Mouse (Mus musculus): ENCODE results near the gene Adamts17. TPM values are rescaled to one million over a fixed set of nuclear protein-coding genes. Genes with fewer than 3 reads are reported as not detected.
A peak's percentile ranks its signal among the peaks of the same experiment; 100 is the strongest.

Gene Adamts17
- polyA plus RNA-seq, 1 experiment from 2014 or later: 5.0 TPM

DNA sequence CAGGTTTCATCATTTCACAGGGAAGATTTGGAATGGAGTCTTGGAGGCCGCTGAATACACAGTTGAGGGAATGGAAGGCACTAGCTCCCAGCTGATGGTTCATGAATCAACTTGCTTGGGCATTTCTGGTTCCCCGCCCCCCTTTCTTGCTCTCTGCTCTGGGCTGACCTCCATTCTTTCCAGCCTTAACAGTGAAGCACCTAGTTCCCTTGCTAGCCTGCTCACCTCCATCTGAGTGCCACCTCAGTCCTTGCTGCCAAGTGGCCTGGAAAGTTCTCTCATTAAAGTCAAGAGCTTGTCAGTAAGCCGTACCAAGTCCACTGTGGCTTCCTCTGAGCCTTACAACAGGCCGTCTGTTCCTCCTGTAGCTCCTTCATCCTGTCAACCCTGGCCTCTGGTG, 52.6 kb downstream of the Adamts17 start:
- H3K36me3 ChIP-seq (replicated peaks; ENCODE audit: control insufficient read depth, insufficient read depth): no peaks in the 10 kb centered on the region
- no peaks in the 10 kb centered on the region for H3K27me3 ChIP-seq (ENCODE audit: control insufficient read depth, insufficient read depth, low read length)
- WGBS: 86% methylated on average over 4 of the region's 4 CpGs
- H3K4me1 ChIP-seq (replicated peaks; ENCODE audit: control insufficient read depth, insufficient read depth, low read length): no peaks in the 10 kb centered on the region
- no peak overlapping the region for H3K4me3 ChIP-seq (replicated peaks; ENCODE audit: low read length)
- H3K9me3 ChIP-seq (ENCODE audit: control insufficient read depth, low read length): peaks cover 6% of the 10 kb centered on the region; the same call in 1 of the 2 replicates
- ATAC-seq (ENCODE audit: low FRiP score) (no peak), DNase-seq (ENCODE audit: low spot score) (no peak)
- H3K27ac ChIP-seq: no peak overlapping the region
- no peak overlapping the region for H3K9ac ChIP-seq
- no peak overlapping the region for H3K4me2 ChIP-seq (replicated peaks)

DNA sequence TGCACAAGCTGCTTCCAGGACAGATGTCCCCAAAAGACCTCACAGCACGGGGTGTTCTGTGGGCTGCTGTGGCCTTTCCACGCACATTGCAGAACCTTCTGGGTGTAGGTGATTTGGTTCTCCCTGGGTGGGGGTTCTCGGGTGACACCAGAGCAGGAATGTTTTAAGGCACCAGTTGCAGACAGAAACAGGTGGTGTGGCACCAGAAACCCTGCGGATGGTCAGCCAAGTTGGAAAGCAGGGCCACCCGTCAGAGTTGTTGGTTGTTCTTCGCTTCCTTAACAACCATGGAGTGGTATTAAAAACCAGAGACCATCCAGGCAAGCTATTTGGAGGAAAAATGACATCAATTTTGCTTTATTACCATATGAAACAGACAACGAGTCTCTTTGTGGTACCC, 62.8 kb downstream of the Adamts17 start:
- Histone ChIP-seq H3K27me3 (ENCODE audit: control insufficient read depth, insufficient read depth, low read length) (no peaks in the 10 kb centered on the region), H3K27ac (no peak overlapping the region), H3K4me3 (replicated peaks; ENCODE audit: low read length) (no peak overlapping the region), H3K9me3 (ENCODE audit: control insufficient read depth, low read length) (no peaks in the 10 kb centered on the region), H3K4me2 (replicated peaks) (no peak overlapping the region), H3K9ac (no peak overlapping the region), H3K4me1 (replicated peaks; ENCODE audit: control insufficient read depth, insufficient read depth, low read length) (no peaks in the 10 kb centered on the region), H3K36me3 (replicated peaks; ENCODE audit: control insufficient read depth, insufficient read depth) (no peaks in the 10 kb centered on the region)
- DNase-seq (ENCODE audit: low spot score): no peak
- WGBS: 75% methylated on average over 7 of the region's 7 CpGs
- ATAC-seq (ENCODE audit: low FRiP score): no peak

DNA sequence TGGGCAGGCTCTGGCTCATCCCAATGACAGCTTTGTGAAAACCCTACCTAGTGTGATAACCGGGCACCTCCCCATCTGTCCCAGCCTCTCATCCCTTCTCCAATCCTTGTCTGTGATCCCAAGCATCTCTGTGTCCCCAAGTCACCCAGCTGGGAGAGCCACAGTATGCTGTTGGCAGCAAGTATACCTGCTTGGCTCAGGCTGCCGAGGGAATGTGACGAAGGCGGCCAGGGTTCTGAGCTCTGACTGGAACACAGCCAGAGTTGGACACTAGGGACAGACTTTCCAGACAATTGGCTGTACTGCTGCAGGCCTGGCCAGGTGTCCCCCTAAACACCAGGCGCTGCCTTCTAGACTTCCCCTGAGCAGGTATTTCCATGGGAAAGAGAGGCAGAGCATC, 63.5 kb downstream of the Adamts17 start:
- Histone ChIP-seq H3K9me3 (ENCODE audit: control insufficient read depth, low read length) (no peaks in the 10 kb centered on the region), H3K4me1 (replicated peaks; ENCODE audit: control insufficient read depth, insufficient read depth, low read length) (no peaks in the 10 kb centered on the region), H3K4me2 (replicated peaks) (no peak overlapping the region), H3K27ac (no peak overlapping the region), H3K4me3 (replicated peaks; ENCODE audit: low read length) (no peak overlapping the region), H3K9ac (no peak overlapping the region), H3K27me3 (ENCODE audit: control insufficient read depth, insufficient read depth, low read length) (no peaks in the 10 kb centered on the region), H3K36me3 (replicated peaks; ENCODE audit: control insufficient read depth, insufficient read depth) (no peaks in the 10 kb centered on the region)
- 73% methylated on average over 5 of the region's 5 CpGs for WGBS
- no peak for ATAC-seq (ENCODE audit: low FRiP score)
- DNase-seq (ENCODE audit: low spot score): no peak

DNA sequence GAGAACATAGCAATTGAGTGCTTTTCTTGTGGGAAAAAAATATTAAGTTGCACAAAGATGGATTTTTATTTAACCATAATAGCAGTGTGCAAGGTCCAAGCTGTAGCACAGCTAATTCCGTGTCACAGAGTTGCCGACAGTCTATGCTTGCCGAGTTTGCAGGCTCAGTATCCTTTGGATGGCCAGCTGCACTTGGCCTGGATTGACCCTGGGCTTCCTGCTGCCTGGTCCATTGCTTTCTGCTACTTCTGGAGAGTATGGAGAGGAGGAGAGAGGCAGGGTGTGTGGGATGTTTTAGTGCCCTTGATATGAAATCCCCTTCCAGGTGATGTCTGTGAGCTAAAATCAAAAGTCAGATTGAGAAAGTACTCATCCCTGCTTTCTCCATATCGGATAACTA, 66.4 kb downstream of the Adamts17 start:
- no peaks in the 10 kb centered on the region for H3K4me1 ChIP-seq (replicated peaks; ENCODE audit: control insufficient read depth, insufficient read depth, low read length)
- ATAC-seq (ENCODE audit: low FRiP score) (no peak), DNase-seq (ENCODE audit: low spot score) (no peak)
- no peak overlapping the region for H3K27ac ChIP-seq
- H3K9ac ChIP-seq: no peak overlapping the region
- H3K9me3 ChIP-seq (ENCODE audit: control insufficient read depth, low read length): no peaks in the 10 kb centered on the region
- H3K4me3 ChIP-seq (replicated peaks; ENCODE audit: low read length): no peak overlapping the region
- H3K36me3 ChIP-seq (replicated peaks; ENCODE audit: control insufficient read depth, insufficient read depth): no peaks in the 10 kb centered on the region
- H3K4me2 ChIP-seq (replicated peaks): no peak overlapping the region
- WGBS: 87% methylated on average over 4 of the region's 4 CpGs
- H3K27me3 ChIP-seq (ENCODE audit: control insufficient read depth, insufficient read depth, low read length): no peaks in the 10 kb centered on the region

DNA sequence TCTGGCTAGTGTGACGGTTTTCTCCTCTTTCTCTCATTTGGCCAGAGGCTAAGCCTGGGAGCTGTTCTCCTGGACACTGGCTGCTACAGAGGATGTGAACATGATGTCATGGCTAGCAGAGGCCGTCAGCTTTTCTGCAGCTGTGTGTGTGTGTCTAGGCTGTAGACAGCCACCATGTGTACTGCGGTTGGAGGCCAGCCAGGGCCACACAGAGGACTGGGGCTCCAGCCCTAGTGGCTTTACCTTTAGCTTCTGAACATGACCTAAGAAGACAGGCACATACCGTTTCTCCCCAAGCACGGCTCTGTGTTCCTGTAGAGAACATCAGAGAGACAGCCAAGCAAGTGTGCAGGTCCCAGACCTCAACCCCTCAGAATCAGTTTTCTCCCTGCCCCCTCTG, 73.3 kb downstream of the Adamts17 start:
- Histone ChIP-seq H3K27ac (no peak overlapping the region), H3K4me2 (replicated peaks) (no peak overlapping the region)

DNA sequence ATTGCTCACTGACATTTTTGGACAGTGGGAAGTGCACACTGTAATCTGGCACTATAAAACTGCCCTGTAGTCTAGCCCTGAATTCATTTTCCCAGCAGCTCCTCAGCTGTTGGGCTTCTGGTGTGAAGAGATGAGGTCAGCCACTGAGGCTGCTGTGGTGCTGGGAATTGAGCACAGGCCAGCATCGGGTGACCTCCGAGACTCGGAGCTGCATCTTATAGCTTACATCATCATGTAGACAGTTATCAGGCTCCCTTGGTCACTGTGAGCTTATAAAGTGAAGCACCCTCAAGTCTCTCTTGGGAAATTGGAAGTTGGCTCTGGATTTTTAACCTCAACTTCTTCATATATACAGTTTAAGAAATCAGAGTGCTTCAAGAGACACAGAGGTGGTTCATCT, 84.1 kb downstream of the Adamts17 start:
- WGBS: 93% methylated on average over 3 of the region's 3 CpGs

More for the DNA sequence above, 73.3 kb downstream of the Adamts17 start:
- DNase-seq (ENCODE audit: low spot score) (no peak), ATAC-seq (ENCODE audit: low FRiP score) (no peak)
- Histone ChIP-seq H3K27me3 (ENCODE audit: control insufficient read depth, insufficient read depth, low read length) (no peaks in the 10 kb centered on the region), H3K4me1 (replicated peaks; ENCODE audit: control insufficient read depth, insufficient read depth, low read length) (no peaks in the 10 kb centered on the region), H3K36me3 (replicated peaks; ENCODE audit: control insufficient read depth, insufficient read depth) (no peaks in the 10 kb centered on the region), H3K9ac (no peak overlapping the region), H3K9me3 (ENCODE audit: control insufficient read depth, low read length) (no peaks in the 10 kb centered on the region), H3K4me3 (replicated peaks; ENCODE audit: low read length) (no peak overlapping the region)
- 60% methylated on average over 5 of the region's 5 CpGs for WGBS

DNA sequence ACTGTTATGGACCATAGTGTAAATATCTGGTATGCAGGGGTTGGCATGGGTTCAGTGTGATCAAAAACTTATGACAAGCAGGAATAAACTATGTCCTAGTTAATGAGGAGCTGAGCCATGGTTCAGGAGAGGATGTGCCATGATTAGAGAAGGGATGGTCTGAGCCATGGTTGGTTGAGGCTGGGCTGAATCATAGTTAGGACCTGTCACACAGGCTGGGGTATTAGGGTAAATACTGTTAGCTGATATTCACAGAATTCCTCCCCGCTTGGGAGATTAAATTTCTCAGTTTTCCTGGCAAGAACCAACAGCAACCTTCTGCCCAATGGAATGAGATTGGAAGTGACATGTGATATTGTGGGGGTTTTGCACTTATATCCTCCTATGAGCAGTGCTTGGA, 84.6 kb downstream of the Adamts17 start:
- no peak for ATAC-seq (ENCODE audit: low FRiP score)
- H3K27me3 ChIP-seq (ENCODE audit: control insufficient read depth, insufficient read depth, low read length): no peaks in the 10 kb centered on the region
- H3K9me3 ChIP-seq (ENCODE audit: control insufficient read depth, low read length): no peaks in the 10 kb centered on the region
- no peak overlapping the region for H3K4me2 ChIP-seq (replicated peaks)
- H3K9ac ChIP-seq: no peak overlapping the region
- WGBS: 91% methylated on average over 1 of the region's 1 CpGs
- DNase-seq (ENCODE audit: low spot score): no peak
- no peak overlapping the region for H3K4me3 ChIP-seq (replicated peaks; ENCODE audit: low read length)
- H3K36me3 ChIP-seq (replicated peaks; ENCODE audit: control insufficient read depth, insufficient read depth): no peaks in the 10 kb centered on the region
- no peaks in the 10 kb centered on the region for H3K4me1 ChIP-seq (replicated peaks; ENCODE audit: control insufficient read depth, insufficient read depth, low read length)
- H3K27ac ChIP-seq: no peak overlapping the region

More for the DNA sequence above, 84.1 kb downstream of the Adamts17 start:
- no peak overlapping the region for H3K27ac ChIP-seq
- H3K4me2 ChIP-seq (replicated peaks): no peak overlapping the region
- no peak overlapping the region for H3K4me3 ChIP-seq (replicated peaks; ENCODE audit: low read length)
- no peaks in the 10 kb centered on the region for H3K36me3 ChIP-seq (replicated peaks; ENCODE audit: control insufficient read depth, insufficient read depth)
- H3K4me1 ChIP-seq (replicated peaks; ENCODE audit: control insufficient read depth, insufficient read depth, low read length): no peaks in the 10 kb centered on the region
- ATAC-seq (ENCODE audit: low FRiP score) (no peak), DNase-seq (ENCODE audit: low spot score) (no peak)
- H3K27me3 ChIP-seq (ENCODE audit: control insufficient read depth, insufficient read depth, low read length): no peaks in the 10 kb centered on the region
- no peaks in the 10 kb centered on the region for H3K9me3 ChIP-seq (ENCODE audit: control insufficient read depth, low read length)
- H3K9ac ChIP-seq: no peak overlapping the region

DNA sequence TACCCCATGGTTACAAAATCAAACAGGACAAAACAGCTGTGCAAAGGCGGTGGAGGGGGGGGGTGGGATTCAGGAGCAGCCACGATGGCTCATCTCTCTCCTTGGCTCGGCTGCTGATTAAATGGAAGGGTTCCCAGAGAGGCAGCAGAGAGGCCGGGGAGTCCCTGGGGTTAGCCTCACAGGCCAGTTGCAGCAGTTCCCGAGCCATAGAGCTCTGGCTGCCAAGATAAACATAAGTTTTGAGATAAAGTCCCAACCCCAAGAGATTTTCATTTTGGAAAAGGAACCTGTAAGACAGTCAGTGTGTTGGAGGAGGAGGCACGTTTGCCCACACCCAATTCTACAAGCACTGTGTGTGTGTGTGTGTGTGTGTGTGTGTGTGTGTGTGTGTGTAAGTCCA, 89.7 kb downstream of the Adamts17 start:
- Histone ChIP-seq H3K4me2 (replicated peaks) (no peak overlapping the region), H3K4me3 (replicated peaks; ENCODE audit: low read length) (no peak overlapping the region), H3K4me1 (replicated peaks; ENCODE audit: control insufficient read depth, insufficient read depth, low read length) (no peaks in the 10 kb centered on the region), H3K9me3 (ENCODE audit: control insufficient read depth, low read length) (no peaks in the 10 kb centered on the region), H3K27me3 (ENCODE audit: control insufficient read depth, insufficient read depth, low read length) (no peaks in the 10 kb centered on the region), H3K9ac (no peak overlapping the region), H3K36me3 (replicated peaks; ENCODE audit: control insufficient read depth, insufficient read depth) (no peaks in the 10 kb centered on the region), H3K27ac (no peak overlapping the region)
- WGBS: 38% methylated on average over 6 of the region's 6 CpGs
- ATAC-seq (ENCODE audit: low FRiP score) (no peak), DNase-seq (ENCODE audit: low spot score) (peak; percentile 26)

DNA sequence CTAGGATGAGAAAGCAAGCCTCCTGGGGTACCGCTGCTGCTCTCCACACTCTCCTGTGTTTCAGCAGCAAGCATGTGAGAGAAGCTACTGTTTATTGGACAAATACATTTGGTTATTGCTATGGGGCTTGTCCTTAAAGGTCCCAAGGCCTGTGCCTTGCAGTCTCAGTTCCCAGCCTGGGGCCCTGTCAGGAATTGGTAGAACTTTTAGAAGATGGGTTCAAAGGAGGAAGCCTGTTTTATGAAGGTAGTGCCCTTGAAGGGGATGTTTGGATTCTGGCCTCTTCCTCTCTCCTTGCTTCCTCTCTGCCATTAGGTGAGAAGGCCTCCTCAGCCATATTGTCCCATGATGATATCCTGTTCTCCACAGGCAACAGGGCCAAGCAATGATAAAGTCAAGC, 91.8 kb downstream of the Adamts17 start:
- 100% methylated on average over 1 of the region's 1 CpGs for WGBS

DNA sequence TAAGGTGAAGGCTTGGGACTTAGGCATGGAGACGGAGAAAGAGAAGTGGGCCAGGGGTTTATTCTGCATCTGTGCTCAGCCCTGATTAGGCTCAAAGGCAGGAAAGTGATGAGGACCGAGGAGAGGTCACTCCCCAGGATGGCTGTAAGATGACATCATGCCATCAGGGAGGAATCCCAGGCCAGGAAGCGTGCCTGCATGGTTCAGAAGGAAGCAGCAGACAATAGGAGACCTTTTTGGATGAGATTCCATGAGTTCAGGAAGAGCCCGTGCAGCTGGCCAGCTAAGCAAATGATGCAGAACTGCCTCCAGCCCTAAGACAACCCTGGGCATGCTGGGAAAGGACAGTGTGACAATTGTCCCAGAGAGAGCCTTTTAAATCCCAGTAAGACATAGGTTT, 93.7 kb downstream of the Adamts17 start:
- Histone ChIP-seq H3K27me3 (ENCODE audit: control insufficient read depth, insufficient read depth, low read length) (no peaks in the 10 kb centered on the region), H3K27ac (no peak overlapping the region), H3K9me3 (ENCODE audit: control insufficient read depth, low read length) (no peaks in the 10 kb centered on the region), H3K9ac (no peak overlapping the region), H3K36me3 (replicated peaks; ENCODE audit: control insufficient read depth, insufficient read depth) (no peaks in the 10 kb centered on the region), H3K4me3 (replicated peaks; ENCODE audit: low read length) (no peak overlapping the region), H3K4me1 (replicated peaks; ENCODE audit: control insufficient read depth, insufficient read depth, low read length) (no peaks in the 10 kb centered on the region), H3K4me2 (replicated peaks) (no peak overlapping the region)
- WGBS: 52% methylated on average over 4 of the region's 4 CpGs
- no peak for DNase-seq (ENCODE audit: low spot score)
- ATAC-seq (ENCODE audit: low FRiP score): no peak

More for the DNA sequence above, 91.8 kb downstream of the Adamts17 start:
- no peaks in the 10 kb centered on the region for H3K9me3 ChIP-seq (ENCODE audit: control insufficient read depth, low read length)
- no peak overlapping the region for H3K4me3 ChIP-seq (replicated peaks; ENCODE audit: low read length)
- no peaks in the 10 kb centered on the region for H3K27me3 ChIP-seq (ENCODE audit: control insufficient read depth, insufficient read depth, low read length)
- no peak overlapping the region for H3K9ac ChIP-seq
- no peaks in the 10 kb centered on the region for H3K36me3 ChIP-seq (replicated peaks; ENCODE audit: control insufficient read depth, insufficient read depth)
- ATAC-seq (ENCODE audit: low FRiP score) (no peak), DNase-seq (ENCODE audit: low spot score) (no peak)
- no peak overlapping the region for H3K4me2 ChIP-seq (replicated peaks)
- no peak overlapping the region for H3K27ac ChIP-seq
- H3K4me1 ChIP-seq (replicated peaks; ENCODE audit: control insufficient read depth, insufficient read depth, low read length): no peaks in the 10 kb centered on the region

Data from hindbrain, embryonic 14.5 days (tissue).